Mouse (Mus musculus): ENCODE data around the gene Slc45a2.

- TF ChIP-seq CTCF (IDR thresholded peaks at IDR 0.05; ENCODE audit: low read depth, low read length) (no peak), GATA1 (IDR thresholded peaks at IDR 0.05; ENCODE audit: borderline replicate concordance, low read length) (no peak), TAL1 (conservative IDR thresholded peaks at IDR 0.05; ENCODE audit: low read depth, low read length) (no peak), GATA2 (IDR thresholded peaks at IDR 0.05; ENCODE audit: borderline replicate concordance, low read depth, low read length) (no peak), POLR2AphosphoS5 (IDR thresholded peaks at IDR 0.05; ENCODE audit: insufficient replicate concordance, low read depth, low read length) (no peak)
These were observed 36.2 kb downstream of the Slc45a2 start for GRCm38 (mm10) chr15:11036535-11037375.

All from G1E (cell line).